Mouse (Mus musculus): Measurements from ENCODE around the gene Pgam1.
"Not testable (repeated sequence)": the region's sequence is repeated elsewhere in the genome, so short reads cannot be mapped to it uniquely, and the experiment has no call there.

Gene Pgam1

GRCm38 (mm10) chr19:41912121-41913080 is 678 bp downstream of the Pgam1 start:
- peak; percentile 50 for DNase-seq

GRCm38 (mm10) chr19:41913774-41914591 is 2.3 kb downstream of the Pgam1 start:
- no peak for DNase-seq

GRCm38 (mm10) chr19:41914592-41914882 is 2.8 kb downstream of the Pgam1 start:
- DNase-seq = not testable (repeated sequence)

DNA sequence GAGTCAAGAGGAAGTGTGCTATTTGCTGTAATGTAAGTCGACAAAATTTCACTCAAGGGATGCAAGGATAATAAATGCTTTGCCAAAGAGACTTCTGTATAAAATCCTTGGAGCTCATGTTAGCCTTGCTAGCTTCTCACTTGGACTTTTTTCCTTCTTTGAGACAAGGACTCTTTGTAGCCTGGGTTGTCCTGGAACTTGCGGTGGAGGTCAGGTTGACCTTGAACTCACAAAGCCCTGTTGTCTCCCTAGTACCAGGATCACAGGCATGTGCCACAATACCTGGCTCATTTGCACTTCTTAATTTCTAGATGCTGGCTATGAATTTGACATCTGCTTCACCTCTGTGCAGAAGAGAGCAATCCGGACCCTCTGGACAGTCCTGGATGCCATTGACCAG is 3.6 kb downstream of the Pgam1 start:
- no peak for DNase-seq

GRCm38 (mm10) chr19:41916853-41917252 is 5.1 kb downstream of the Pgam1 start:
- no peak for DNase-seq

DNA sequence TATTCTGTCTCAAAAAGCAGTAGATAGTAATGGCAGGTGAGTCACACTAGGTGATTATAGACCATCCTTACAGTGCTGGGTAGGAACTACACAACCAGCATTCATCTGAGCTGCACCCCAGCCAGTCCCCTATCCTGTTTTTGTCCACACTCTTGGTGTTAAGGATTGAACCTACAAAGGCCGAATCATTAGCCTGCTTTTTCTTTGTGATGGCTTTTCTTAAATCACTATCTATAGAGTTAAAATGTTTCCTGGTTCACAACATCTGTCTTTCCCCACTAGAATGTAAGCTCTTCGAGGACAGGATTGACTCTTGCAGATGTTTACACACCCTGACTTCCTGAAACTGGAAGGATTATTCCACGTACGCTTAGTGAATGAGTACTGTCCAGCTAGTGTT is 7.7 kb downstream of the Pgam1 start:
- DNase-seq = no peak

DNA sequence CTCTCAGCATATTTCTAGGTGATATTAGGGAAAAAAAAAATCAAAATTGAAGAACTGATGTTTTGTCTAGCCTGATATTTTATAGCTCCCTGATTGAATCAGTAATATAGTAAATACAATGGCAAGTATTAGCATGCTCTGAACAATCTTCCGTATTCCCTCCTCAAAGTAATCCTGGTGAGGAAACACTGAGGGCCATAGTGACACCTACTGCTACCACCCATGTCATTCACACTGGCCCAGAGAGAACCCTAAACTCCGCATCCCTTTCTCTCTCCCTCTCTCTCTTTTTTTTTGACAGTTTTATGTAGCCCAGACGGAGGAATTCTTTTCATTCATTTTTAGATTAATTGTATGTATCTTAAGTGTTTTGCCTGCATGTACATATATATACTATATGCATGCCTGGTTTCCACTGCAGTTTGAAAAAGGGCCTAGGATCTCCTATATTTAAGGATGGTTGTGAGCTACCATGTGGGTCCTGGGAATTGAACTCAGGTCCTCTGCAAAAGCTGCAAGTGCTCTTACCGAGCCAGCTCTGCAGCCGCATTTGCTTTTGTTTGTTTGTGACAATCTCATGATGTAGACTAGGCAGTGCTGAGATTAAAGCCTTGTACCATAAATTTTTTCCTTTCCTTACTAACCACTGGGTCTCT is 8.8 kb downstream of the Pgam1 start:
- DNase-seq = no peak

DNA sequence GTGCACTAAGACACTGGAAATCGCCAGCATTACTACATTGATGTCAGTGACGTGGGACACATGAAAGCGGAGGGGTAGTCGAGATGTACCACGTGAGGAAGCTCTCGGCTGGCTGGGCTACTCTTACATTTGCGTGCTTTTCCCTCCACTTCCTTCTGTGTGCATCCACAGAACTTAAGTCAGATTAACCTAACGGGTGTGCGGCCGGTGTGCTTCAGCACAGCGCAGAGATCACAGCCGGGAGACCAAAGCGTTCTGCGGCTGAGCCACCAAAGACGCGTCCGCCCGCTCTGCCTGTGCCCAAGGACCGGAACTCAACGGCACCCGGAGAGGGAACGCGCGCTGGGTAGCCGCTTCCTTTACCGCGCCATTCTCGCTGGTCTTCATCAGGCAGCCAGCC is 21.0 kb downstream of the Pgam1 start:
- DNase-seq = no peak

DNA sequence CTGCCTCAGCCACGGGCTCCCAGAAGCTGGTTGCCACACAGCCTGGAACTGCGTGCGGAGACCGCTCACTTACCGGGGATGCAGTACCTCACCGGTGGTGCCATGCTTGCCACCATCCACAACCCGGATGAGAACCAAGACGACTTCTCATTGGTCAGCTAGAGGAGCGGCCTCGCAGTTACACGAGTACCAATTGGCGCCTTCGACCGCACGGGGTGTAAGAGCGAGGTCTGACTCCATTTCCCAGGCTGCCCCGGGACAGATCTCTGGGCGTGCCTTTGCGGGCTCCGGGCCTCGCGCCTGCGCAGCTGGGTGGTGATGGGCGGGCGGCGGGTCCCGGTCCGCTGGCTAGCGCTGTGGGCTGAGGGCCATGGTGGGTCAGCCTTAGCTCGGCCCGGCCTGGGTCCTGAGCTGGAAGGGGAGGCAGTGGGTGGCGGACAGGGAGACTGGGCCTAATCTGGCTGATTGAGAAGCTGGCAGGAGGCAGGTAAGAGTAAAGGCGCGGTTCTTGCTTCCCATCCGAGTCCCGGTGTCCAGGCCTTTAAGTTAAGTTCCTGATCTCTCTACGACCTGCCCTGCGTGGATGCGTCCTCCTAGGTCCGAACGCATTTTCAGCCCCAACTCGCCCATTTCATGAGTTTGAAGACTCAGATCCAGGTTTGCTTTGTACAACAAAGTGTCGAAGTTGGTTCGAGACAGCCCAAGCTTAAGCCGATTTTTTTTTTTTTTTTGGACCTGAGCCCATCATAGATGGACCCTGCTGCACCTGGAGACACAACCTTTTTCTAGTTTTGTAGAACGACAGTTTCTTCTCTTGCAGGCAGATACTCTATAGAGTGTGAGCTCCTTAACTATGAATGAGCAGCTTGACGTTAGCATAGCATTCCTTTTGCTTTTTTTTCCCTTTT is 21.7 kb downstream of the Pgam1 start, which contains the start of the genes Exosc1 and Zdhhc16:
Gene Exosc1 (minus strand): TSS at position 245 of the 908 bp plus-strand sequence.
Gene Zdhhc16 (plus strand): TSS at position 302 of the 908 bp plus-strand sequence.
- DNase-seq = peak; percentile 99

DNA sequence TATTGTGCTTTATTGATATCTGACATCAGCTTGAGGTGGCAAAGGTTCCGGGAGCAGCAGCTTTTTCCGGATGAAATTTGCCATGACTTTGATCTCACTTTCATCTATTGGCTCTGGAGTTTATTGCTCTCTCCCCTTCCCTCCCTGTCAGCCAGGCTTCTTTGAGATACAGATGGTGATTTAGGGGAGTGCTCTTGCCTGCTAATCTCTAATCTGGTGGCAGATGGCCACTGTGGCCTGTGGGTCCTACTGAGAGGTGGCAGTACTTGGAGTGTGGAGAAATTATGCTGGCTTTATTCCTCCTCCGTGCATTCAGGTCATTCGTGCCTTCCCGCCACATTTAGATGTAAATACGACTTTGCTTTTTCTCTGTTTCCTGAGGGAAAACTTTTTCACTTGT is 22.4 kb downstream of the Pgam1 start:
- no peak for DNase-seq

- DNase-seq = no peak
These were observed 24.2 kb downstream of the Pgam1 start for GRCm38 (mm10) chr19:41935921-41936320.

DNA sequence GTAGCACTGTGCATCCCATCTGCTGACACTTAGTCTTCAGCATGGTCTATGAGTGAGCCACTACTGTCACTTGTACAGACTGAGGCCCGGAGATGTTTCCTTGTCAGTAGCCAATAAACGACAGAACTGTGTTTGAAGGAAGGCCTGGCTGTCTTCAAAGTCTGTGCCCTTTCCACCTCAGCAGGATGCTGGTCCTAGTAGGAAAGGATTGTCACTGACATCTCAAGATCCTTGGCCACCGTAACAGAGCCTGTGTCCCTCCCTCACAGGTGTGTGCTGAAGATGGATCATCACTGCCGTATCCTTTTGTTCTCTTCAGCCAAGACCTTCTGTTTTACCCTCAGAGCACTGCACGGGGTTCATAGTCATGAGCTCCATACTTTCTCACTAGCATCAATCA is 26.8 kb downstream of the Pgam1 start:
- DNase-seq = no peak

- no peak for DNase-seq
These were observed 32.1 kb downstream of the Pgam1 start for GRCm38 (mm10) chr19:41943841-41944240.

DNA sequence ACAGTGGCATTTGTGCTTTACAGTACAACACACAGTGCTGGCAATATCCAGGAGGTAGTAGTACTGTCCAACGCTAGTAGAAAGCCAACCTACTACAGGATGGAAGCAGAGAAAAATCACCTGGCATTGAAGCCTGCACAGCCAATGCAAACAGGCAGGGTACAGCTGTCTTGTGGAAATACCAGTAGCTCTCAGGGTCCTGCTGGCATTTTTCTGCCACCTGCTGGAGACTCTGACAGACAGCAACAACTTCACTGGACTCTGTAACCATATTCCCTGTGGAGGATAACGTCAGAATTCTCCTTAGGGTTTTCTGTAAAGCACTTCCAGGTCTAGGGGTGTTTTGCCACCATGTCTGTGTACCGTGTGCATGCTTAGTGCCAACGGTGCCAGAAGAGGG is 40.6 kb downstream of the Pgam1 start:
- peak; percentile 17 for DNase-seq

GRCm38 (mm10) chr19:41953574-41953973 is 41.9 kb downstream of the Pgam1 start:
- DNase-seq = no peak

Measured in kidney, postnatal 14 days (tissue).